Mouse (Mus musculus): ENCODE data around the gene Gm20388. TPM values are rescaled to one million over a fixed set of nuclear protein-coding genes. Genes with fewer than 3 reads are reported as not detected.
A peak's percentile ranks its signal among the peaks of the same experiment; 100 is the strongest.

Gm20388 gene
- polyA plus RNA-seq, 1 experiment from 2014 or later = not detected

- Histone ChIP-seq H3K27me3 (ENCODE audit: control insufficient read depth, insufficient read depth, low read length) (peaks cover 65% of the 10 kb centered on the region), H3K4me1 (ENCODE audit: control insufficient read depth, insufficient read depth, low read length) (no peaks in the 10 kb centered on the region), H3K4me3 (ENCODE audit: low read length) (peak overlapping the region; percentile 72), H3K36me3 (ENCODE audit: control insufficient read depth, insufficient read depth, low read length) (no peaks in the 10 kb centered on the region), H3K9ac (ENCODE audit: low read depth, low read length) (no peak overlapping the region), H3K4me2 (replicated peaks; ENCODE audit: low read depth, low read length) (peak overlapping the region; percentile 98), H3K27ac (ENCODE audit: low read depth, low read length) (peak overlapping the region; percentile 68; the same call in 1 of the 2 replicates), H3K9me3 (ENCODE audit: control insufficient read depth, low read length) (no peaks in the 10 kb centered on the region)
- ATAC-seq (ENCODE audit: low FRiP score, low TSS enrichment) = no peak
- 11% methylated on average over 16 of the region's 16 CpGs for WGBS
Measured at GRCm38 (mm10) chr8:122676621-122677480, 2766.2 kb downstream of the Gm20388 start.

GRCm38 (mm10) chr8:122677481-122678021, 2766.9 kb downstream of the Gm20388 start:
- peak overlapping the region; percentile 68; the same call in 1 of the 2 replicates for H3K27ac ChIP-seq (ENCODE audit: low read depth, low read length)
- peaks cover 65% of the 10 kb centered on the region for H3K27me3 ChIP-seq (ENCODE audit: control insufficient read depth, insufficient read depth, low read length)
- no peak for ATAC-seq (ENCODE audit: low FRiP score, low TSS enrichment)
- H3K4me3 ChIP-seq (ENCODE audit: low read length) = peak overlapping the region; percentile 72
- H3K9me3 ChIP-seq (ENCODE audit: control insufficient read depth, low read length) = no peaks in the 10 kb centered on the region
- H3K4me2 ChIP-seq (replicated peaks; ENCODE audit: low read depth, low read length) = peak overlapping the region; percentile 98
- 1% methylated on average over 35 of the region's 35 CpGs for WGBS
- H3K36me3 ChIP-seq (ENCODE audit: control insufficient read depth, insufficient read depth, low read length) = no peaks in the 10 kb centered on the region
- no peaks in the 10 kb centered on the region for H3K4me1 ChIP-seq (ENCODE audit: control insufficient read depth, insufficient read depth, low read length)
- peak overlapping the region; percentile 63 for H3K9ac ChIP-seq (ENCODE audit: low read depth, low read length)

- Histone ChIP-seq H3K4me1 (ENCODE audit: control insufficient read depth, insufficient read depth, low read length) (no peaks in the 10 kb centered on the region), H3K9ac (ENCODE audit: low read depth, low read length) (peak overlapping the region; percentile 63), H3K27me3 (ENCODE audit: control insufficient read depth, insufficient read depth, low read length) (peaks cover 61% of the 10 kb centered on the region), H3K4me3 (ENCODE audit: low read length) (peak overlapping the region; percentile 72), H3K9me3 (ENCODE audit: control insufficient read depth, low read length) (no peaks in the 10 kb centered on the region), H3K36me3 (ENCODE audit: control insufficient read depth, insufficient read depth, low read length) (no peaks in the 10 kb centered on the region), H3K27ac (ENCODE audit: low read depth, low read length) (no peak overlapping the region), H3K4me2 (replicated peaks; ENCODE audit: low read depth, low read length) (peak overlapping the region; percentile 98)
- under 1% methylated on average over 66 of the region's 127 CpGs for WGBS
- peak; percentile 74 for ATAC-seq (ENCODE audit: low FRiP score, low TSS enrichment)
Measured at GRCm38 (mm10) chr8:122678061-122678895, 2767.6 kb downstream of the Gm20388 start.

- ATAC-seq (ENCODE audit: low FRiP score, low TSS enrichment) = no peak
- Histone ChIP-seq H3K36me3 (ENCODE audit: control insufficient read depth, insufficient read depth, low read length) (no peaks in the 10 kb centered on the region), H3K27ac (ENCODE audit: low read depth, low read length) (no peak overlapping the region), H3K9ac (ENCODE audit: low read depth, low read length) (0 out of 2 replicates have a peak overlapping the region, but pooled peaks have one; percentile 63), H3K27me3 (ENCODE audit: control insufficient read depth, insufficient read depth, low read length) (peaks cover 61% of the 10 kb centered on the region), H3K4me1 (ENCODE audit: control insufficient read depth, insufficient read depth, low read length) (no peaks in the 10 kb centered on the region), H3K4me3 (ENCODE audit: low read length) (peak overlapping the region; percentile 72), H3K4me2 (replicated peaks; ENCODE audit: low read depth, low read length) (peak overlapping the region; percentile 98), H3K9me3 (ENCODE audit: control insufficient read depth, low read length) (no peaks in the 10 kb centered on the region)
- under 1% methylated on average over 14 of the region's 14 CpGs for WGBS
Measured at GRCm38 (mm10) chr8:122678896-122679210, 2768.2 kb downstream of the Gm20388 start.

- Histone ChIP-seq H3K4me1 (ENCODE audit: control insufficient read depth, insufficient read depth, low read length) (no peaks in the 10 kb centered on the region), H3K36me3 (ENCODE audit: control insufficient read depth, insufficient read depth, low read length) (no peaks in the 10 kb centered on the region), H3K27ac (ENCODE audit: low read depth, low read length) (no peak overlapping the region), H3K27me3 (ENCODE audit: control insufficient read depth, insufficient read depth, low read length) (peaks cover 61% of the 10 kb centered on the region), H3K9me3 (ENCODE audit: control insufficient read depth, low read length) (no peaks in the 10 kb centered on the region), H3K4me2 (replicated peaks; ENCODE audit: low read depth, low read length) (no peak overlapping the region), H3K4me3 (ENCODE audit: low read length) (no peak overlapping the region), H3K9ac (ENCODE audit: low read depth, low read length) (no peak overlapping the region)
- WGBS = 34% methylated on average over 11 of the region's 11 CpGs
- no peak for ATAC-seq (ENCODE audit: low FRiP score, low TSS enrichment)
Measured at GRCm38 (mm10) chr8:122679325-122679920, 2768.8 kb downstream of the Gm20388 start.

GRCm38 (mm10) chr8:122680171-122680570, 2769.5 kb downstream of the Gm20388 start:
- peaks cover 61% of the 10 kb centered on the region for H3K27me3 ChIP-seq (ENCODE audit: control insufficient read depth, insufficient read depth, low read length)
- no peak overlapping the region for H3K9ac ChIP-seq (ENCODE audit: low read depth, low read length)
- H3K36me3 ChIP-seq (ENCODE audit: control insufficient read depth, insufficient read depth, low read length) = no peaks in the 10 kb centered on the region
- H3K4me1 ChIP-seq (ENCODE audit: control insufficient read depth, insufficient read depth, low read length) = no peaks in the 10 kb centered on the region
- no peaks in the 10 kb centered on the region for H3K9me3 ChIP-seq (ENCODE audit: control insufficient read depth, low read length)
- H3K4me3 ChIP-seq (ENCODE audit: low read length) = no peak overlapping the region
- H3K4me2 ChIP-seq (replicated peaks; ENCODE audit: low read depth, low read length) = no peak overlapping the region
- no peak overlapping the region for H3K27ac ChIP-seq (ENCODE audit: low read depth, low read length)
- 30% methylated on average over 7 of the region's 7 CpGs for whole genome bisulfite sequencing
- no peak for ATAC-seq (ENCODE audit: low FRiP score, low TSS enrichment)

DNA sequence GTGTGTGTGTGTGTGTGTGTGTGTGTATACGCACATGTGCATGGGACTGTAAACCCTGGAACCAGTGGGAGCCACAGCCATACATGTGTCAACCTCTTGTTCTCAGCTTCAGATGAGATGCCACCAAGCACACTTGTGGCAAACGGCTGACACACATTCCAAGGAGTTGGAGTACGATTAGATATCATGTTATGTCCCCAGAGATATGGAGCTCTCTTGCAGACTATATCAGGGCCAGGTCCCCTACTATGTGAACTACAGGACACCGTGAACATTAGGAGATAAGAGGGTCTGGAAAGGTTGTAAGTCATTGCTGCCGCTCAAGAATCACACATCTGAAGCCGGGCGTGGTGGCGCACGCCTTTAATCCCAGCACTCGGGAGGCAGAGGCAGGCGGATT, 2772.2 kb downstream of the Gm20388 start:
- WGBS = 90% methylated on average over 11 of the region's 11 CpGs
- Histone ChIP-seq H3K4me2 (replicated peaks; ENCODE audit: low read depth, low read length) (no peak overlapping the region), H3K4me3 (ENCODE audit: low read length) (no peak overlapping the region), H3K27ac (ENCODE audit: low read depth, low read length) (no peak overlapping the region), H3K4me1 (ENCODE audit: control insufficient read depth, insufficient read depth, low read length) (no peaks in the 10 kb centered on the region), H3K9ac (ENCODE audit: low read depth, low read length) (no peak overlapping the region), H3K27me3 (ENCODE audit: control insufficient read depth, insufficient read depth, low read length) (peaks cover 43% of the 10 kb centered on the region), H3K36me3 (ENCODE audit: control insufficient read depth, insufficient read depth, low read length) (no peaks in the 10 kb centered on the region), H3K9me3 (ENCODE audit: control insufficient read depth, low read length) (no peaks in the 10 kb centered on the region)
- ATAC-seq (ENCODE audit: low FRiP score, low TSS enrichment) = no peak

- no peak overlapping the region for H3K9ac ChIP-seq (ENCODE audit: low read depth, low read length)
- no peak overlapping the region for H3K27ac ChIP-seq (ENCODE audit: low read depth, low read length)
- no peaks in the 10 kb centered on the region for H3K4me1 ChIP-seq (ENCODE audit: control insufficient read depth, insufficient read depth, low read length)
- H3K4me2 ChIP-seq (replicated peaks; ENCODE audit: low read depth, low read length) = no peak overlapping the region
- ATAC-seq (ENCODE audit: low FRiP score, low TSS enrichment) = no peak
- H3K27me3 ChIP-seq (ENCODE audit: control insufficient read depth, insufficient read depth, low read length) = peaks cover 19% of the 10 kb centered on the region
- H3K4me3 ChIP-seq (ENCODE audit: low read length) = no peak overlapping the region
- no peaks in the 10 kb centered on the region for H3K36me3 ChIP-seq (ENCODE audit: control insufficient read depth, insufficient read depth, low read length)
- no peaks in the 10 kb centered on the region for H3K9me3 ChIP-seq (ENCODE audit: control insufficient read depth, low read length)
- whole genome bisulfite sequencing = 54% methylated on average over 19 of the region's 19 CpGs
Measured at GRCm38 (mm10) chr8:122685097-122685861, 2774.6 kb downstream of the Gm20388 start.
